Mouse (Mus musculus) brain, embryonic 14.5 days (tissue): ENCODE results near the gene Nras.

ENCODE experiments used
- CTCF ChIP-seq: fragments of 200-500 bp; IDR thresholded peaks from 2 replicates; pipeline ENCODE4 v1.5.1; 2012; ENCODE audit warnings: inconsistent platforms, mild to moderate bottlenecking, moderate library complexity, borderline replicate concordance; ENCODE audit not compliant: insufficient read depth, insufficient read length; ENCODE audit errors: extremely low read depth
- POLR2A ChIP-seq: fragments of 200-500 bp; IDR thresholded peaks from 2 replicates; pipeline ENCODE4 v1.6.1; 2012; ENCODE audit warnings: mild to moderate bottlenecking, inconsistent platforms, borderline replicate concordance; ENCODE audit not compliant: poor library complexity, insufficient read depth, insufficient read length, severe bottlenecking; ENCODE audit errors: extremely low read depth

DNA sequence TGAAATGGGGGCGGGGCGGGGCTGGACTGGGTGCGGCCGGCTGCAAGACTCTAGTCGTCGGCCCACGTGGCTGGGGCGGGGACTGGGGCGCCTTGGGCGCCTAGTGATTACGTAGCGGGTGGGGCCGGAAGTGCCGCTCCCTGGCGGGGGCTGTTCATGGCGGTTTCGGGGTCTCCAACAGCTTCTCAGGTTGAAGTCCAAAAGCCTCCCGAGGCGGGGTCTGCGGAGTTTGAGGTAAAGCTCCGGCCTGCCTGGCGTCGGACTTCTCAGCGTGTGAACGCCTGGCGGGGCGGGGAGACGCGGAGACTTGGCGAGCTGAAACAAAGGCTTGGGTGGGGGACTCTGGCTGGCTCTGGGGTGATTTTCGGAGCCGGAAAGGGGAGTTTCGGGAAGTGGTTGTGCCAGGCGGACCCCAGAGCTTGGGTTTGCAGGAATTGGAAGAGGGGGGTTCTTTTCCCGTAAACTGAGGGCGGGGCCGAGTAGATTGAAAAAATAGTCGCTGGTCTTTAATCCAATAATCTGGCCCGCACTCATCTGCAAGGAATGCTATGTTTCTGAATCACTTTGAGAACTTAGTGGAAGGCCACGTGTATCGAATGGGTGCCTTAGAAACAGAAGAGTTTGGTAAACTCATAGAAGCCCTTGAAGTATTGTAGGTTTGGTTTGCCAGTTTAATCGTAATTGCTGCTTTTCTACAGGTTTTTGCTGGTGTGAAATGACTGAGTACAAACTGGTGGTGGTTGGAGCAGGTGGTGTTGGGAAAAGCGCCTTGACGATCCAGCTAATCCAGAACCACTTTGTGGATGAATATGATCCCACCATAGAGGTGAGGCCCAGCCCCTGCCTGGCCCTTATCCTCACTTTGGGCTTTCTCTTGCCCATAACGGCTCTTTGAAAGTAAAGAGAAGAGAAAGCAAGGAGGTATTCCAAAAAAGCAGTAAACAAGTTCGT lies at the start of gene Nras:
- TF ChIP-seq POLR2A (peak; percentile 47; the same call in 1 of the 2 replicates), CTCF (no peak)
